Mouse (Mus musculus) kidney, embryonic 16.5 days (tissue): ENCODE measurements around the gene Egln3. TPM values are rescaled to one million over a fixed set of nuclear protein-coding genes. Genes with fewer than 3 reads are reported as not detected.

Experiments
- ATAC-seq: fragments of 200-750 bp; cut with Nextera tagmentation; 2 replicates; pipeline ENCODE4 v1.8.0; 2017; ENCODE audit warnings: moderate TSS enrichment; ENCODE audit not compliant: low FRiP score, low TSS enrichment
- H3K27ac ChIP-seq: fragments of 300-500 bp; sonication (generic); 2 replicates; pipeline ENCODE4 v1.5.1; 2014; ENCODE audit warnings: low read length
- H3K27me3 ChIP-seq: fragments of 300-500 bp; sonication (generic); 2 replicates; pipeline ENCODE4 v1.6.1; 2014; ENCODE audit warnings: low read length, control low read depth, mixed read lengths; ENCODE audit not compliant: insufficient read depth
- H3K36me3 ChIP-seq: fragments of 300-500 bp; sonication (generic); 2 replicates; pipeline ENCODE4 v1.6.1; 2014; ENCODE audit warnings: low read length, control low read depth, mixed read lengths; ENCODE audit not compliant: insufficient read depth
- H3K4me1 ChIP-seq: fragments of 300-500 bp; sonication (generic); 2 replicates; pipeline ENCODE4 v1.6.1; 2014; ENCODE audit warnings: low read length, control low read depth, mixed read lengths; ENCODE audit not compliant: insufficient read depth
- H3K4me2 ChIP-seq: fragments of 300-500 bp; sonication (generic); replicated peaks from 2 replicates; pipeline ENCODE4 v1.6.1; 2014; ENCODE audit warnings: low read depth, low read length
- H3K4me3 ChIP-seq: fragments of 300-500 bp; sonication (generic); 2 replicates; pipeline ENCODE4 v1.5.1; 2014; ENCODE audit warnings: mild to moderate bottlenecking, low read length
- H3K9ac ChIP-seq: fragments of 300-500 bp; sonication (generic); replicated peaks from 2 replicates; pipeline ENCODE4 v1.6.1; 2014; ENCODE audit warnings: low read length
- H3K9me3 ChIP-seq: fragments of 300-500 bp; sonication (generic); 2 replicates; pipeline ENCODE4 v1.6.1; 2016; ENCODE audit warnings: low read length, control low read depth
- WGBS: fragments of 180-500 bp; shearing (Covaris S2); extraction: QIAGEN DNeasy Blood & Tissue Kit; methylation state at CpG from one replicate; pipeline ENCODE4 v1.1.7; 2014; 5-methylcytosine and 5-hydroxymethylcytosine counted together
- polyA plus RNA-seq: library from polyadenylated mRNA; unstranded; fragments of >200 nt; fragmentation: Nextera tagmentation; extraction: Ambion mirVana; gene quantifications from 2 replicates; pipeline ENCODE4 v1.2.1, GENCODE M21; 2015

Gene Egln3
- polyA plus RNA-seq, 1 experiment from 2014 or later = 15.5 TPM

GRCm38 (mm10) chr12:54208433-54209181 is 4.9 kb upstream of the Egln3 start:
- no peak overlapping the region for H3K4me3 ChIP-seq
- WGBS = 34% methylated on average over 8 of the region's 8 CpGs
- no peaks in the 10 kb centered on the region for H3K36me3 ChIP-seq
- no peaks in the 10 kb centered on the region for H3K9me3 ChIP-seq
- ATAC-seq = no peak
- H3K27me3 ChIP-seq = peaks cover 4% of the 10 kb centered on the region
- no peak overlapping the region for H3K9ac ChIP-seq
- no peak overlapping the region for H3K4me2 ChIP-seq
- H3K4me1 ChIP-seq = peaks cover 26% of the 10 kb centered on the region
- H3K27ac ChIP-seq = peak overlapping the region; percentile 75; the same call in 1 of the 2 replicates

GRCm38 (mm10) chr12:54205731-54206130 is 2.1 kb upstream of the Egln3 start:
- ATAC-seq = no peak
- Histone ChIP-seq H3K36me3 (no peaks in the 10 kb centered on the region), H3K4me1 (peaks cover 32% of the 10 kb centered on the region), H3K4me2 (no peak overlapping the region), H3K9me3 (no peaks in the 10 kb centered on the region), H3K27ac (no peak overlapping the region), H3K4me3 (no peak overlapping the region), H3K27me3 (peaks cover 15% of the 10 kb centered on the region), H3K9ac (no peak overlapping the region)
- 85% methylated on average over 4 of the region's 4 CpGs for WGBS

GRCm38 (mm10) chr12:54205195-54205594 is 1.5 kb upstream of the Egln3 start:
- H3K4me2 ChIP-seq = no peak overlapping the region
- H3K36me3 ChIP-seq = no peaks in the 10 kb centered on the region
- H3K9me3 ChIP-seq = no peaks in the 10 kb centered on the region
- 0% methylated on average over 1 of the region's 1 CpGs for WGBS
- H3K27me3 ChIP-seq = peaks cover 15% of the 10 kb centered on the region
- ATAC-seq = peak; percentile 55; the same call in 1 of the 2 replicates
- H3K27ac ChIP-seq = no peak overlapping the region
- no peak overlapping the region for H3K9ac ChIP-seq
- peaks cover 30% of the 10 kb centered on the region for H3K4me1 ChIP-seq
- H3K4me3 ChIP-seq = no peak overlapping the region

GRCm38 (mm10) chr12:54202765-54203655 is 650 bp downstream of the Egln3 start:
- ATAC-seq = peak; percentile 70
- 3% methylated on average over 55 of the region's 55 CpGs for WGBS
- 0 out of 2 replicates have a peak overlapping the region, but pooled peaks have one; percentile 32 for H3K27ac ChIP-seq
- peak overlapping the region; percentile 68 for H3K4me3 ChIP-seq
- H3K4me2 ChIP-seq = peak overlapping the region; percentile 83
- peaks cover 15% of the 10 kb centered on the region for H3K27me3 ChIP-seq
- no peaks in the 10 kb centered on the region for H3K36me3 ChIP-seq
- no peaks in the 10 kb centered on the region for H3K9me3 ChIP-seq
- H3K9ac ChIP-seq = peak overlapping the region; percentile 73
- peaks cover 17% of the 10 kb centered on the region for H3K4me1 ChIP-seq

- peak overlapping the region; percentile 68 for H3K4me3 ChIP-seq
- peaks cover 24% of the 10 kb centered on the region for H3K4me1 ChIP-seq
- H3K27me3 ChIP-seq = peaks cover 15% of the 10 kb centered on the region
- no peak overlapping the region for H3K27ac ChIP-seq
- peak overlapping the region; percentile 73 for H3K9ac ChIP-seq
- no peaks in the 10 kb centered on the region for H3K36me3 ChIP-seq
- peak overlapping the region; percentile 83 for H3K4me2 ChIP-seq
- no peak for ATAC-seq
- H3K9me3 ChIP-seq = no peaks in the 10 kb centered on the region
- WGBS = 35% methylated on average over 6 of the region's 6 CpGs
Observed at GRCm38 (mm10) chr12:54202276-54202675, 1.4 kb downstream of the Egln3 start.

GRCm38 (mm10) chr12:54200856-54201255 is 2.8 kb downstream of the Egln3 start:
- H3K9ac ChIP-seq = no peak overlapping the region
- peak overlapping the region; percentile 29 for H3K4me3 ChIP-seq
- peaks cover 29% of the 10 kb centered on the region for H3K4me1 ChIP-seq
- H3K27ac ChIP-seq = no peak overlapping the region
- peak overlapping the region; percentile 26; the same call in 1 of the 2 replicates for H3K4me2 ChIP-seq
- H3K27me3 ChIP-seq = peaks cover 15% of the 10 kb centered on the region
- H3K36me3 ChIP-seq = no peaks in the 10 kb centered on the region
- WGBS = 33% methylated on average over 6 of the region's 6 CpGs
- no peak for ATAC-seq
- no peaks in the 10 kb centered on the region for H3K9me3 ChIP-seq

GRCm38 (mm10) chr12:54200172-54200571 is 3.5 kb downstream of the Egln3 start:
- no peaks in the 10 kb centered on the region for H3K9me3 ChIP-seq
- H3K27ac ChIP-seq = no peak overlapping the region
- H3K4me1 ChIP-seq = peaks cover 29% of the 10 kb centered on the region
- peak overlapping the region; percentile 34 for H3K4me2 ChIP-seq
- 28% methylated on average over 4 of the region's 4 CpGs for WGBS
- no peaks in the 10 kb centered on the region for H3K36me3 ChIP-seq
- H3K9ac ChIP-seq = no peak overlapping the region
- ATAC-seq = no peak
- H3K4me3 ChIP-seq = peak overlapping the region; percentile 9
- peaks cover 15% of the 10 kb centered on the region for H3K27me3 ChIP-seq

- Histone ChIP-seq H3K9ac (no peak overlapping the region), H3K27me3 (peaks cover 15% of the 10 kb centered on the region), H3K4me3 (peak overlapping the region; percentile 5; the same call in 1 of the 2 replicates), H3K4me2 (peak overlapping the region; percentile 21), H3K27ac (no peak overlapping the region), H3K9me3 (no peaks in the 10 kb centered on the region), H3K36me3 (no peaks in the 10 kb centered on the region), H3K4me1 (peaks cover 32% of the 10 kb centered on the region)
- 86% methylated on average over 4 of the region's 4 CpGs for WGBS
- ATAC-seq = no peak
Observed at GRCm38 (mm10) chr12:54198282-54198918, 5.3 kb downstream of the Egln3 start.

- no peak for ATAC-seq
- Histone ChIP-seq H3K4me3 (peak overlapping the region; percentile 11; the same call in 1 of the 2 replicates), H3K27me3 (peaks cover 11% of the 10 kb centered on the region), H3K9me3 (no peaks in the 10 kb centered on the region), H3K4me1 (peaks cover 28% of the 10 kb centered on the region), H3K9ac (no peak overlapping the region), H3K4me2 (peak overlapping the region; percentile 21), H3K27ac (no peak overlapping the region), H3K36me3 (no peaks in the 10 kb centered on the region)
- WGBS = 52% methylated on average over 11 of the region's 11 CpGs
Observed at GRCm38 (mm10) chr12:54197849-54198248, 5.8 kb downstream of the Egln3 start.
